Mouse (Mus musculus) activated CD4-positive, CD25-positive, alpha-beta regulatory T cell (primary cell): ENCODE results near the gene Olfr870. TPM values are rescaled to one million over a fixed set of nuclear protein-coding genes. Genes with fewer than 3 reads are reported as not detected.

ENCODE experiments used
- polyA plus RNA-seq, 2 experiments: library from polyadenylated mRNA; unstranded; fragments of 100-300 nt; shearing (Covaris generic); gene quantifications; one replicate each; pipeline ENCODE4 v1.2.1; 2017

The Olfr870 gene
- polyA plus RNA-seq: not detected

GRCm38 (mm10) chr9:20173957-20174356 is at the start of gene Olfr870:
Gene Olfr870, minus strand, starts transcription at chr9:20174057.

GRCm38 (mm10) chr9:20211907-20212306 is 38.0 kb upstream of the Olfr870 start, which contains the start of gene Olfr871:
Gene Olfr871, plus strand, starts transcription at chr9:20212207.

GRCm38 (mm10) chr9:20128709-20129108 is 45.1 kb downstream of the Olfr870 start, which contains the start of gene Olfr869:
Gene Olfr869, plus strand, starts transcription at chr9:20129009.

Other genes starting within 250 kb of the Olfr870 start
- not detected for gene Olfr866, start 146.0 kb downstream of the Olfr870 start, polyA plus RNA-seq
- gene Olfr867, start 116.5 kb downstream of the Olfr870 start, polyA plus RNA-seq: not detected
- gene Olfr868, start 75.4 kb downstream of the Olfr870 start, polyA plus RNA-seq: not detected
- not detected for gene Olfr869, start 45.0 kb downstream of the Olfr870 start, polyA plus RNA-seq
- gene Olfr871, start 38.1 kb upstream of the Olfr870 start, polyA plus RNA-seq: not detected
- under 1 TPM in 1 of 2 experiments, not detected in 1; 0.21 TPM for gene Olfr872, start 63.1 kb upstream of the Olfr870 start, polyA plus RNA-seq
- gene Olfr39, start 108.3 kb upstream of the Olfr870 start, polyA plus RNA-seq: not detected
- under 1 TPM in 1 of 2 experiments, not detected in 1; 0.06 TPM for gene Olfr873, start 124.5 kb upstream of the Olfr870 start, polyA plus RNA-seq
- gene Olfr18, start 162.0 kb upstream of the Olfr870 start, polyA plus RNA-seq: not detected
- 10 to 100 TPM; 20.2 to 26.2 TPM for gene Zfp560, start 211.1 kb upstream of the Olfr870 start, polyA plus RNA-seq